ENCODE assay signal across 28 mouse cellular contexts in genomic region chr2:155039956-155040355, GRCm38 (mm10). TPM values are rescaled to one million over a fixed set of nuclear protein-coding genes. Genes with fewer than 3 reads are reported as not detected.
"Had no signal": no experiment of that assay in that cellular context is flagged by ENCODE, and none has a peak within 500 bp of the region (broad histone marks: within the 10 kb centered on the region; RNA-seq: fewer than 3 reads in every experiment).

No protein-coding gene starts in this region.

- H3K4me1 ChIP-seq: heart, embryonic 15.5 days; hindbrain, embryonic 13.5 days; hindbrain, embryonic 15.5 days; intestine, embryonic 15.5 days; limb, embryonic 13.5 days; limb, embryonic 15.5 days; liver, embryonic 13.5 days had no signal

- H3K9ac ChIP-seq: heart, embryonic 13.5 days; heart, embryonic 15.5 days; hindbrain, embryonic 13.5 days; hindbrain, embryonic 15.5 days; intestine, embryonic 15.5 days; limb, embryonic 13.5 days; limb, embryonic 15.5 days; liver, embryonic 13.5 days had no signal

- H3K27ac ChIP-seq: gastrocnemius, adult 2 months; heart, embryonic 13.5 days; heart, embryonic 15.5 days; hindbrain, embryonic 13.5 days; hindbrain, embryonic 15.5 days; intestine, embryonic 15.5 days; layer of hippocampus, adult 2 months; left cerebral cortex, adult 2 months; limb, embryonic 13.5 days; limb, embryonic 15.5 days; liver, embryonic 13.5 days had no signal

- H3K36me3 ChIP-seq: heart, embryonic 13.5 days; heart, embryonic 15.5 days; hindbrain, embryonic 13.5 days; hindbrain, embryonic 15.5 days; intestine, embryonic 15.5 days; limb, embryonic 13.5 days; limb, embryonic 15.5 days; liver, embryonic 13.5 days had no signal

- H3K4me3 ChIP-seq: gastrocnemius, adult 2 months; heart, embryonic 13.5 days; heart, embryonic 15.5 days; hindbrain, embryonic 13.5 days; hindbrain, embryonic 15.5 days; intestine, embryonic 15.5 days; layer of hippocampus, adult 2 months; left cerebral cortex, adult 2 months; limb, embryonic 13.5 days; limb, embryonic 15.5 days; liver, embryonic 13.5 days had no signal

- ATAC-seq: inflammation-experienced regulatory T-cells, adult 6 months; intestine, embryonic 15.5 days; intestine, postnatal 0 days had no signal

- H3K27me3 ChIP-seq: heart, embryonic 13.5 days; heart, embryonic 15.5 days; hindbrain, embryonic 13.5 days; hindbrain, embryonic 15.5 days; intestine, embryonic 15.5 days; limb, embryonic 13.5 days; limb, embryonic 15.5 days; liver, embryonic 13.5 days had no signal

- H3K9me3 ChIP-seq: heart, embryonic 13.5 days; heart, embryonic 15.5 days; hindbrain, embryonic 13.5 days; hindbrain, embryonic 15.5 days; intestine, embryonic 15.5 days; limb, embryonic 13.5 days; limb, embryonic 15.5 days; liver, embryonic 13.5 days had no signal

- DNase-seq: gastrocnemius, adult 2 months; gastrocnemius, postnatal 10 days; gastrocnemius, postnatal 25 days; heart, adult 18-20 months; heart, postnatal 14 days; heart, postnatal 36 days; kidney, adult 18-20 months; kidney, adult 8-10 months; kidney, postnatal 10 days; kidney, postnatal 25 days; kidney, postnatal 4 days; liver, embryonic 13.5 days had no signal

- H3K4me2 ChIP-seq: heart, embryonic 11.5 days; heart, embryonic 13.5 days; heart, embryonic 15.5 days; hindbrain, embryonic 13.5 days; hindbrain, embryonic 15.5 days; intestine, embryonic 15.5 days; limb, embryonic 13.5 days; limb, embryonic 15.5 days; liver, embryonic 13.5 days had no signal

RNA-seq across cellular contexts. Expression of gene Gm14226, which starts 21.9 kb away (rescaled TPM):
- total RNA-seq: gastrocnemius, adult 2 months; gastrocnemius, postnatal 10 days; gastrocnemius, postnatal 25 days; gastrocnemius, postnatal 4 days; granulocyte monocyte progenitor cell, adult 5-6 weeks; hematopoietic stem cell, adult 5-6 weeks; liver, adult 2 months had no signal
- polyA plus RNA-seq: liver, adult 2 months had no signal
